Mouse (Mus musculus): ENCODE measurements around the gene Tmem181a.
"Not testable (repeated sequence)": the region's sequence is repeated elsewhere in the genome, so short reads cannot be mapped to it uniquely, and the experiment has no call there.

DNA sequence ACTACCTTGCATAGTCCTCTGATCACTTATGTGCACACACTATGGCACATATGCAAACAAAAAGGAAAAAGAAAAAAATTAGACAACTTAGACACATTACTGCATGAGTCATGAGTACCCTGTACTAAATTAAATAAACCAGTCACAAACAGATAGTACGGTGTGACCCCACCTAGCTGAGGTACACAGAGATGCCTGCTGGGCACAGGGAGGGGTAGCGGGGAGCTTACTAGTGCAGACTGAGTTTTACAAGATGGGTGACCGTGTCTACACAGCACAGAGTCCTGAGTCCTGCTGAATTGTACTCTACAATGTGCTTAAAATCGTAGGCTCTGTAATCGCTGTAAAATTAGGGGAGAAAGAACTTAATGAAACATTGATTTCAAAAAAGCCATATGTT is 29.5 kb downstream of the Tmem181a start:
- TF ChIP-seq POLR2A, CTCF (IDR thresholded peaks at IDR 0.05; ENCODE audit: insufficient read depth, low read depth, low read length): not testable (repeated sequence)

Data from olfactory bulb, adult 2 months (tissue).